Mouse (Mus musculus): ENCODE results near the gene Muc5b.

Gene Muc5b

DNA sequence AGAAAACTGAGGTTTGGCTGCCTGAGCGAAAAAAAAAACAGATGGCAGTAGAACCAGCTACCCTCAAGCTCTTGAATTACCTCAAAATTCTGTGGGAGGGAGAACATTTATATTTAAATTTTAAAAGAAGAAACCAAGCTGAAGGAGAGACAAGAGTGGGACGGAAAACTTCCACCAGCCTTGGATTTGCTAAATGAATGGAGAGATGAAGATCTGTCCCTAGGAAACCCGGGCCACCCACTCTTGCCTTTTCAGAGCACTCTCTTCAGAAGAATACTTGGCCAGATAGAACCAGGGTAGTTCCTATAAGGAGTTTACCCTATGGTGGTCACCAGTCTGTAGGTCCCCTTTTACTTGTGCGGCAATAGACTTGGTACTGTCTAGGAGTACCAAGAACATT is 63.9 kb downstream of the Muc5b start:
- DNase-seq (ENCODE audit: low spot score in 2 of 2) = no peak

DNA sequence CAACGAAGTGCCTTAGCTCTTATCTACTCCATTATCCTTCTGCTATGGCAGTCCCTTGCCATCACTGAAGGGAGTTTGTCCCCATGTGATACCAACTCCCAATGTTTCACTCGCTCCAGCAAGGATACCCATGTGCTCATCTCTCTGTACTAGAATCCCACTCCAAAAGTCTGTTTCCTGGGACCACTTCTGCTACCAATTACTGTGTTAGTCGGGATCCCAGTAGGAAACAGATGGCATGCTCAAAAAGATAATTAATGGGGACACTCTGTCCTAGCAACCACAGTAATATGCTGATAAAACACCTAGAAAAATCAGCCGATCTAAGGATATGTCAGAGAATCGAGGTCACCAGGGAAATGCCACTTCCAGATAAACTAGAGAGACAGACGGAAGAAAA is 69.7 kb downstream of the Muc5b start:
- no peak for DNase-seq (ENCODE audit: low spot score in 2 of 2)

DNA sequence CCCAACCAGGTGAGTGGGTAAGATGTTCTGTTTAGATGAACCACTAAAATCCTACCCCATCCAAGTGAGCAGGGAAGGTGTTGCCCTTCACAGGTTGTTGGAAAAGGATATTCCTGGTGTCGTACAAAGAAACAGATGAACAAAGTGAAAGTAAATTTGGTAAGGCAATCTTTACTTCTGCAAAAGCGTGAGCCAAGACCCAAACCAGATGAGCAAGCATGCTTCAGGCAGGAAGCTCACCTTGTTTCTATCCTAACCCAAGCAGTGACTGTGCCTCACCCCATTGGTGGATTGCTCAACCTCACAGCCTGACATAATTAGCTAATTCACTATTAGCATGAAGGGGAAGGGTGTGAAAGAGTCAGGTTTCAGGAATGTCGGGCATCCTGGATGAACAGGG is 72.4 kb downstream of the Muc5b start:
- no peak for DNase-seq (ENCODE audit: low spot score in 2 of 2)

DNA sequence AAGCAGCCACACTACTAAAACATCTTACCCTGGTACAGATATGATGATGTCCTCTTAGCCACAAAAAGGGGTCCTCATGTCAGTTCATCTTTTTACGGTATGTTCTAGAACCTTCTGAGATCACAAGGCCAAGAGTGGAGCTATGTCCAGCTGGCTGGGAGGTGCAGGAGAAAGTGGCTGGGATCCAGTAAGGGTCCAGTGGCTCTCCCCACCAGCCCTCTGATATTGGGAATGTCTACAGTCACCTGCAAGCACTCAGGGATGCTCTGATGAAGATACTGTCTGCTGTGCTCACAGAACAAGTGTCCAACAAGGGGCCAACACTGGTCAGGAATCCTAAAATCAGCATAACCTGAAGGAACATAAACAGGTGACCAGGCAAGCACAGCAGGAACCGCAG is 79.5 kb downstream of the Muc5b start, which contains the start of gene Tollip:
Tollip (minus strand) TSS at position 101 of the 400 bp plus-strand sequence.
- DNase-seq (ENCODE audit: low spot score in 2 of 2) = no peak
